Mouse (Mus musculus) spleen, postnatal 10 days (tissue): ENCODE measurements around the gene Rc3h1.
"Not testable (repeated sequence)": the region's sequence is repeated elsewhere in the genome, so short reads cannot be mapped to it uniquely, and the experiment has no call there.

ENCODE experiments used
- DNase-seq, 2 experiments: peaks; one replicate each; pipeline ENCODE4 v3.0.0; 2021 to 2022; ENCODE audit warnings: low spot score in 2 of 2

The Rc3h1 gene

GRCm38 (mm10) chr1:160906057-160906557 is at the start of gene Rc3h1:
Gene Rc3h1, plus strand, starts transcription at chr1:160906418.
- peak; percentile 99 to 100 for DNase-seq

GRCm38 (mm10) chr1:160858132-160858531 is 48.1 kb upstream of the Rc3h1 start:
- DNase-seq = no peak

- DNase-seq = not testable (repeated sequence)
These were observed 46.3 kb upstream of the Rc3h1 start for GRCm38 (mm10) chr1:160859874-160860273.

GRCm38 (mm10) chr1:160861142-160861541 is 45.1 kb upstream of the Rc3h1 start:
- DNase-seq = no peak

GRCm38 (mm10) chr1:160861632-160862031 is 44.6 kb upstream of the Rc3h1 start:
- DNase-seq = no peak

- DNase-seq = peak in 1 of 2 experiments; percentile 40
These were observed 43.2 kb upstream of the Rc3h1 start for GRCm38 (mm10) chr1:160863027-160863426.

- no peak for DNase-seq
These were observed 31.5 kb upstream of the Rc3h1 start for GRCm38 (mm10) chr1:160874757-160875156.

GRCm38 (mm10) chr1:160876968-160877367 is 29.2 kb upstream of the Rc3h1 start:
- DNase-seq = no peak

GRCm38 (mm10) chr1:160878485-160878884 is 27.7 kb upstream of the Rc3h1 start:
- no peak for DNase-seq

GRCm38 (mm10) chr1:160881378-160881777 is 24.8 kb upstream of the Rc3h1 start:
- DNase-seq = not testable (repeated sequence)

GRCm38 (mm10) chr1:160881968-160882367 is 24.2 kb upstream of the Rc3h1 start:
- no peak for DNase-seq

GRCm38 (mm10) chr1:160884273-160884672 is 21.9 kb upstream of the Rc3h1 start:
- DNase-seq = no peak

- no peak for DNase-seq
These were observed 21.2 kb upstream of the Rc3h1 start for GRCm38 (mm10) chr1:160884993-160885392.

GRCm38 (mm10) chr1:160899701-160900100 is 6.5 kb upstream of the Rc3h1 start:
- no peak for DNase-seq

- DNase-seq = no peak
These were observed 2.2 kb upstream of the Rc3h1 start for GRCm38 (mm10) chr1:160904047-160904446.

GRCm38 (mm10) chr1:160906558-160907481 is 602 bp downstream of the Rc3h1 start:
- DNase-seq = peak; percentile 68 to 72

GRCm38 (mm10) chr1:160910176-160910575 is 4.0 kb downstream of the Rc3h1 start:
- DNase-seq = no peak

- no peak for DNase-seq
These were observed 4.6 kb downstream of the Rc3h1 start for GRCm38 (mm10) chr1:160910812-160911211.

GRCm38 (mm10) chr1:160919383-160919782 is 13.2 kb downstream of the Rc3h1 start:
- DNase-seq = no peak

GRCm38 (mm10) chr1:160921938-160922337 is 15.7 kb downstream of the Rc3h1 start:
- peak in 1 of 2 experiments; percentile 34 for DNase-seq

- DNase-seq = no peak
These were observed 25.1 kb downstream of the Rc3h1 start for GRCm38 (mm10) chr1:160931320-160931719.

- DNase-seq = peak in 1 of 2 experiments; percentile 37
These were observed 27.8 kb downstream of the Rc3h1 start for GRCm38 (mm10) chr1:160933896-160934482.

- no peak for DNase-seq
These were observed 29.3 kb downstream of the Rc3h1 start for GRCm38 (mm10) chr1:160935551-160935950.
